Mouse (Mus musculus) intestine, postnatal 0 days (tissue): ENCODE data around the gene Creb3l4. TPM values are rescaled to one million over a fixed set of nuclear protein-coding genes. Genes with fewer than 3 reads are reported as not detected.

Experiments used
- ATAC-seq: fragments of 200-750 bp; cut with Nextera tagmentation; 2 replicates; pipeline ENCODE4 v1.8.0; 2017; ENCODE audit warnings: mild to moderate bottlenecking, moderate TSS enrichment, moderate library complexity
- H3K27ac ChIP-seq: fragments of 300-500 bp; sonication (generic); 2 replicates; pipeline ENCODE4 v1.5.1; 2014; ENCODE audit warnings: mild to moderate bottlenecking, low read depth, low read length, moderate library complexity
- H3K27me3 ChIP-seq: fragments of 300-500 bp; sonication (generic); replicated peaks from 2 replicates; pipeline ENCODE4 v1.6.1; 2014; ENCODE audit warnings: low read length, mixed read lengths; ENCODE audit not compliant: control insufficient read depth, insufficient read depth
- H3K36me3 ChIP-seq: fragments of 300-500 bp; sonication (generic); 2 replicates; pipeline ENCODE4 v1.6.1; 2014; ENCODE audit warnings: mild to moderate bottlenecking, moderate library complexity; ENCODE audit not compliant: control insufficient read depth, insufficient read depth
- H3K4me1 ChIP-seq: fragments of 300-500 bp; sonication (generic); replicated peaks from 2 replicates; pipeline ENCODE4 v1.6.1; 2014; ENCODE audit warnings: antibody characterized with exemption, low read length, mixed read lengths; ENCODE audit not compliant: control insufficient read depth, insufficient read depth
- H3K4me2 ChIP-seq: fragments of 300-500 bp; sonication (generic); replicated peaks from 2 replicates; pipeline ENCODE4 v1.6.1; 2014; ENCODE audit warnings: low read depth, mild to moderate bottlenecking, moderate library complexity
- H3K4me3 ChIP-seq: fragments of 300-500 bp; sonication (generic); 2 replicates; pipeline ENCODE4 v1.5.1; 2014; ENCODE audit warnings: low read depth, low read length
- H3K9ac ChIP-seq: fragments of 300-500 bp; sonication (generic); 2 replicates; pipeline ENCODE4 v1.6.1; 2014; ENCODE audit warnings: mild to moderate bottlenecking, low read depth, low read length
- H3K9me3 ChIP-seq: fragments of 300-500 bp; sonication (generic); 2 replicates; pipeline ENCODE4 v1.6.1; 2016; ENCODE audit warnings: mixed run types; ENCODE audit not compliant: control insufficient read depth
- CTCF ChIP-seq: sonication (generic); IDR thresholded peaks from 2 replicates; pipeline ENCODE4 v1.5.1; 2016; ENCODE audit warnings: low read depth, mild to moderate bottlenecking, control low read depth, antibody characterized with exemption, moderate library complexity
- WGBS: fragments of 180-500 bp; shearing (Covaris S2); extraction: QIAGEN DNeasy Blood & Tissue Kit; methylation state at CpG from one replicate; pipeline ENCODE4 v1.1.7; 2014; 5-methylcytosine and 5-hydroxymethylcytosine counted together
- polyA plus RNA-seq: library from polyadenylated mRNA; unstranded; fragments of >200 nt; fragmentation: Nextera tagmentation; extraction: Ambion mirVana; gene quantifications from 2 replicates; pipeline ENCODE4 v1.2.1, GENCODE M21; 2015

Creb3l4 gene
- polyA plus RNA-seq, 1 experiment from 2014 or later: 8.6 TPM

DNA sequence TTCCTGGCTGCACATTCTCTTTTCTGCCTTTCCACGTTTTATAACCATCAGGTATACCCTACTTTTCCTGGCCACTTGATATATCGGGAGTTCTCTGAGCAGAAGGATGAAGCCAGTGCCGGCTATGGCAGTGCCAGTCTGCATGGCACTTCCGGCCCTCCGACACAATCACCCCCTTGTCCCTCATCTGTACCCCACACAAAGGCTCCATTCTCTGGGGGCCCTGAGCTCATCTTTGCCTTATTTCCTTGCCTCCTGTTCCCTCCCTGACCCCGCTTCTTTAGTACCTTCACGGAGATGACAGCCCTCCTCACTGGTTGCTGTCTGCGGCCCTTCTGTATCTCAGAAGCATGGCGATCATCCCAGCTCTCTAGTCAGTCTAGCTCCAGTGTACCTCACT lies 37.4 kb upstream of the Creb3l4 start:
- TF ChIP-seq CTCF: no peak
- H3K4me1 ChIP-seq: no peaks in the 10 kb centered on the region
- ATAC-seq: no peak
- no peak overlapping the region for H3K4me3 ChIP-seq
- H3K9ac ChIP-seq: no peak overlapping the region
- H3K36me3 ChIP-seq: peaks cover 34% of the 10 kb centered on the region; the same call in 1 of the 2 replicates
- WGBS: 93% methylated on average over 9 of the region's 9 CpGs
- no peaks in the 10 kb centered on the region for H3K27me3 ChIP-seq
- H3K27ac ChIP-seq: no peak overlapping the region
- H3K9me3 ChIP-seq: no peaks in the 10 kb centered on the region
- no peak overlapping the region for H3K4me2 ChIP-seq

DNA sequence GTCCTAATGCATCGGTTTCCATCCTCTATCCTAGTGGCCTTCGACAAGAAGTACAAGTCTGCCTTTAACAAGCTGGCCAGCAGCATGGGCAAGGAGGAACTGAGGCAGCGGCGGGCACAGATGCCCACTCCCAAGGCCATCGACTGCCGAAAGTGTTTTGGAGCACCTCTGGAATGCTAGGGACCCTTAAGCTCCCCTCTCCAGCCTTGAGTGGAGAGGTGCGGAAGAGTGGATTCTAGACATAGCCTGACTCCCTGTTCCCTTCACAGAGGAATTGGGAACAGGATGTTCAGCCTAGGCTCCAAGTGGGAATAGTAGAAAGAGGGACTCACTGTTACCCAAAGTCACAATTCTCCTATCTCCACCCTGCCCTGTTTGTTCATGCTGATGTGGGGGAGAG lies 36.4 kb upstream of the Creb3l4 start:
- peaks cover 34% of the 10 kb centered on the region; the same call in 1 of the 2 replicates for H3K36me3 ChIP-seq
- H3K9me3 ChIP-seq: no peaks in the 10 kb centered on the region
- 94% methylated on average over 7 of the region's 7 CpGs for WGBS

DNA sequence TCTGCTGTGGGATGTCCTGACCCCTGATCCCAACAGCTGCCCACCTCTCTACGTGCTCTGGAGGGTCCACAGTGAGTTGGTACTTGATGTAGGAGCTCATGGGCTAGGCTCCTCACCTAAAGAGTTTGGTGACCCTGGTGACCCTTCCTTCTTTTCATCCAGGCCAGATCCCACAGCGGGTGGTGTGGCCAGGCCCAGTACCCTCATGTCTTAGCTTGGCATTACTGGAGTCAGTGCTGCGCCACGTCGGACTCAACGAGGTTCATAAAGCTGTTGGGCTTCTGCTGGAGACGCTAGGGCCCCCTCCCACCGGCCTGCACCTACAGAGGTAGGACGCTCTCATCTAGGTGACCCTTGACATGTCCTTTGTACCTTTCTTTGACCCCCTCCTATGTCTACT lies 35.9 kb upstream of the Creb3l4 start:
- no peak for ATAC-seq
- 91% methylated on average over 9 of the region's 9 CpGs for WGBS
- H3K4me2 ChIP-seq: no peak overlapping the region

More for the DNA sequence above, 36.4 kb upstream of the Creb3l4 start:
- Histone ChIP-seq H3K4me1 (no peaks in the 10 kb centered on the region), H3K9ac (no peak overlapping the region), H3K4me3 (no peak overlapping the region), H3K27me3 (no peaks in the 10 kb centered on the region), H3K27ac (no peak overlapping the region), H3K4me2 (no peak overlapping the region)
- no peak for ATAC-seq
- TF ChIP-seq CTCF: no peak

DNA sequence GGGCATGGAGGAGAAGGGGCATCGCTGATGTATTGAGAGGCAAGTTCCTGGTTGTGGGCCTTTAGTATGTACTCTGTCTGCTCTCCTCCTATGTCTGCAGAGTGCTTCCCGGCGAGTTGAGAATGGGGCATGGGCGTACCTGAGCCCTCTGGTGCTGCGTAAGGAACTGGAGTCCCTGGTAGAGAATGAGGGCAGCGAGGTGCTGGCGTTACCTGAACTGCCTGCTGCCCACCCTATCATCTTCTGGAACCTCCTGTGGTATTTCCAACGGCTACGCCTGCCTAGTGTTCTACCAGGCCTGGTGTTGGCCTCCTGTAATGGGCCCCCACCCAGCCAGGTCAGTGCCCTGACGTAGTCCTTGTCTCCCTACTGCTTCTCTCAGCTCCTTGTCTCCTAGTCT lies 34.9 kb upstream of the Creb3l4 start:
- Histone ChIP-seq H3K27me3 (no peaks in the 10 kb centered on the region), H3K27ac (no peak overlapping the region), H3K4me3 (no peak overlapping the region), H3K9ac (no peak overlapping the region), H3K4me1 (no peaks in the 10 kb centered on the region), H3K36me3 (peaks cover 38% of the 10 kb centered on the region; the same call in 1 of the 2 replicates), H3K4me2 (no peak overlapping the region), H3K9me3 (no peaks in the 10 kb centered on the region)
- WGBS: 95% methylated on average over 9 of the region's 10 CpGs
- no peak for ATAC-seq
- TF ChIP-seq CTCF: no peak

More for the DNA sequence above, 35.9 kb upstream of the Creb3l4 start:
- H3K9ac ChIP-seq: no peak overlapping the region
- no peak overlapping the region for H3K4me3 ChIP-seq
- H3K36me3 ChIP-seq: peaks cover 34% of the 10 kb centered on the region; the same call in 1 of the 2 replicates
- no peaks in the 10 kb centered on the region for H3K27me3 ChIP-seq
- H3K27ac ChIP-seq: no peak overlapping the region
- TF ChIP-seq CTCF: no peak
- no peaks in the 10 kb centered on the region for H3K9me3 ChIP-seq
- H3K4me1 ChIP-seq: no peaks in the 10 kb centered on the region

DNA sequence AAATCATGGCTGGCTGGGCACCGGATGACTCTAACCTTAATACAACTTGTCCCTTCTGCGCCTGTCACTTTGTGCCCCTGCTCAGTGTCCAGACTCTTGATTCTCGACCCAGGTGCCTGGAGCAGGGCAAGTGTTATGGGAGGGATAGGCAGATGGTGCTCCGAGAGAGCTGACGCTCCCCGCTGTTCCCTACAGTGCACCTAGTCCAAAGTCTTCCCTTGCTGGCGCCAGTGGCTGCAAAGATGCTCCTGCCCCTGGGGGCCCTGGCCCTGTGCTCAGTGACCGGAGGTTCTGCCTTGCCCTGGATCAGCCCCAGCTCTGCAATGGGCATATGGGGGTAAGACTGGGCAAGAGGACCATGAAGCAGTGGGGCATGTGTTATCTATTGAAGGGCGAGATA lies 34.5 kb upstream of the Creb3l4 start:
- Histone ChIP-seq H3K4me3 (no peak overlapping the region), H3K36me3 (peaks cover 40% of the 10 kb centered on the region; the same call in 1 of the 2 replicates), H3K9me3 (no peaks in the 10 kb centered on the region), H3K27ac (no peak overlapping the region), H3K27me3 (no peaks in the 10 kb centered on the region), H3K4me1 (no peaks in the 10 kb centered on the region), H3K9ac (no peak overlapping the region), H3K4me2 (no peak overlapping the region)
- 78% methylated on average over 9 of the region's 9 CpGs for WGBS
- no peak for TF ChIP-seq CTCF
- ATAC-seq: 0 out of 2 replicates have a peak, but pooled peaks have one; percentile 33

DNA sequence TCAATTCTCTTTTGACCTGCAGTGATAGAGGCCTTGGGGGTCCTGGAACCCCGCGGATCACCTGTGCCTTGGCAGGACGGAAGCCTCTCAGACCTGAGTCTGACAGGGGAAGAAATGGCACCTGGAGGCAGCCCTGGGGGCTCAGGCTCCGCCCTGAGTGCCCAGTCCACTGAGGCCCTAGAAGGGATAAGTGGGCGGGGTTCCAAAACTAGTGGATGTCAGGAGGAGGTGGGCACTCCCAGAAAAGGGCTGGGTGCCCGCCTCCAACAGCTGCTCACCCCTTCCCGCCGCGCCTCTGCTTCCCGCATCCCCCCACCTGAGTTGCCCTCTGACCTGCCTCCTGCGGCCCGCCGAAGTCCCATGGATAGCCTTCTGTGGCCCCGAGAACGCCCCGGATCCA lies 33.5 kb upstream of the Creb3l4 start:
- no peak overlapping the region for H3K27ac ChIP-seq
- no peak overlapping the region for H3K4me2 ChIP-seq
- no peak for TF ChIP-seq CTCF
- 67% methylated on average over 16 of the region's 16 CpGs for WGBS
- no peaks in the 10 kb centered on the region for H3K27me3 ChIP-seq
- no peaks in the 10 kb centered on the region for H3K9me3 ChIP-seq
- H3K4me3 ChIP-seq: no peak overlapping the region
- no peak for ATAC-seq
- peaks cover 49% of the 10 kb centered on the region; the same call in 1 of the 2 replicates for H3K36me3 ChIP-seq
- H3K4me1 ChIP-seq: no peaks in the 10 kb centered on the region
- no peak overlapping the region for H3K9ac ChIP-seq

DNA sequence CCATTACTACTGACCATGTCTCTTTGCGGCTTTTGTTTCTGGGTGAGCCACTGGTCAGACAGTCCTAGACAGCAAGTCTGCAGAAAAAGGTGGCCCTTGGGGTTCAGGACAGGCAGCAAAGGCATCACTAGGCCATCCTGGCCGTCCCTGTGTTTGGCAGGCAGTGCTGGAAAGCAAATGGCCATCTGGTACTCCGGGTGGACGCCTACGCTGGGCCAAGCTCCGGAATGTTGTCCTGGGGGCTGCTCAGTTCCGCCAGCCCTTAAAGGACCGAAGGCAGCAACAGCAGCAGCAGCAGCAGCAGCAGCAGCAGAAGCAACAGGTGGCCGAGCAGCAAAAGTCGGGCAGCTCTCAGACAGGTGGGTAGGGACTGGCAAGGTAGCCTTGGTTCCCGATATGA lies 32.0 kb upstream of the Creb3l4 start:
- no peak for ATAC-seq
- TF ChIP-seq CTCF: no peak

More for the DNA sequence above, 32.0 kb upstream of the Creb3l4 start:
- Histone ChIP-seq H3K4me1 (no peaks in the 10 kb centered on the region), H3K9ac (no peak overlapping the region), H3K4me2 (no peak overlapping the region), H3K27ac (no peak overlapping the region), H3K36me3 (peaks cover 50% of the 10 kb centered on the region; the same call in 1 of the 2 replicates), H3K27me3 (no peaks in the 10 kb centered on the region), H3K4me3 (no peak overlapping the region), H3K9me3 (no peaks in the 10 kb centered on the region)
- 91% methylated on average over 11 of the region's 11 CpGs for whole genome bisulfite sequencing
